Mouse (Mus musculus): ENCODE results near the gene Babam2.
A peak's percentile ranks its signal among the peaks of the same experiment; 100 is the strongest.

The Babam2 gene

DNA sequence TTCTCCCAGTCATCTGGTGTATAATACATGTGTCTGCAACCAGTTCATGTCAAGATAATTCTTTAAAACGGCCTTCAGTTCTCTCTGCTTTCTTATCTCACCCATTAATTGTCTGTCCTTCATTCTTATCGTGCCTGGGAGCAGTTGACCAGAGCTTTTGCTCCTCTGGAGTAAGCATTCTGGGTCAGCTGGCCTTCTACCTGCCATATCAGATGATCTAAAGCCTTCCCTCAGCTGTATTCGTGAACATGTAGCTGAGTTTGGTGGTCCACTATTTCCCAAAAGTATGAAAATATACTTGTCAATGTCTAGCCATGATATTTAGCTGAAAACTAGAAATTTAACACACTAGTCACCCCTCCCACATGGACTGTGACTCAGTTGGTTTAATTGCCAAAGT, 304.3 kb downstream of the Babam2 start:
- no peak for DNase-seq

DNA sequence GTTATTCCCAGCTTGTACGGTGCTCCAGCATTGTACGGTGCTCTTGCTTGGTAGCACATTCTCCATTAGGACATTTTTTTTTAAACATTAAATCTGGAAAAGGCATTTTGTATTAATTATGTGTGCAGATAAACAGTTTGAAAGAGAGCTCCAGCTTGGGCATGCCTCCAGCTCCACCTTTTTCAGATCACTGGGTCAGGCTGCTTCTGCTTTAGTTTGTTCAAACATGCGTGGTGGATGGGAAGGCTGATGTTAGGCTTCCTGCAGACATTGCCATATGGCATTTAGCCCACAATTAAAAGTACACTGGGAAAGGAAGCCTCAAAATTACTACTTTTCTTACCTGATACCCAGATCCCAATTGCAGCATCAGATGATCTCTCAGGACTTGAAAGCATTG, 310.9 kb downstream of the Babam2 start:
- DNase-seq = no peak

DNA sequence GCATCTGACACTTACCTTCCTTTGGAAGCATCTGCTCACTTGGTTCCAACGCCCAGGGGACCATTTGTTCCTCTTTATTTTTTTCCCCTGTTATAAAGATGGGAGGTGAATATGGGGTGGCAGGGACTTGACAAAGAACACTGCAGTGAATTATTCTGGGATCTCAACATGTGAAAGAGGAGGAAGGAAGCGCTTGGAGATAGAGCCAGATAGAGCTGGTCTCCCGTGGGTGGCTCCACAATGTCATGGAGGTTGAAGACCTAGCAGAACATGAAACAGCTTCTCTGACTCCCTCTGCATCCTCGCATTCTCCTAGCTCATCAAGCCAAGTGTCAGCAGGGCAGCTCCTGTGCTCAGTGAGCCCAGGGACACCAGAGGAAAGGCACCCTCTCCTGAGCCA, 312.6 kb downstream of the Babam2 start:
- DNase-seq = no peak

DNA sequence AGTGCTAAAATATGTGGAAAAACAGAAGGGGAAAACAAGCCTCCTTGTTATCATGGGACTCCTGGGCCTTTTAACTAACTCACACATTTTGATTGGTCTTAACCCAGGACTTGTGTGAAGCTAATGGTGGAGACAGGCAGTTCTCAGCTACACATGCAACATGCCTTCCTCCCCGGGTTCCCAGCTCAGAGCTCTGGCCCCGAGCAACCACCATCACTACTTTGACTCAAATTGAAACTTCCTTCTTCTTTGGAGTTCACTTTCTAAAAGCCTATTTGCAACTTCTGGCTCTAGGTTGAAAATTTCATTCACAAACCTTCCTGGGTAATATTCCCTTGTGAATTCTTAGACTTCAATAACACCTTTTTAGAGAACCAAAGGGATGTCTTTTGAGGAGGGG, 315.6 kb downstream of the Babam2 start:
- DNase-seq = no peak

DNA sequence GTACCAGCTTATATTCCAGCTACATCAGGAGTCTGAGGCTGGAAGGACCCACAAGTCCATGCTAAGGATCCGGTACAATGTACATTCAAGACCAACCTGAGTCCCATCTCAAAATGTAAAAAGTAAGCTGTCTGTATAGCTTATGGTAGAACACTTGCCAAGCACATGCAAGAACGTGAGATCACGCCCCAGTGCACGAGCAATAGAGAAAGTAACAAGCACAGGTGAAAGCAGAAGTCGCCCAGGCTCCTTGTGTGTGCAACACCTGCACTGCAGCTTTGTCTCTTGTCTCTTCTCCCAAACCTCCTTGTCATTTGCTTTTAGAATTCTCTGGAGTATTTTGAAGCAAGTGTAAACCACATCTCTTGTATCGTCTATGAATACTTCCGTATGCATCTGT, 317.3 kb downstream of the Babam2 start:
- DNase-seq = no peak

DNA sequence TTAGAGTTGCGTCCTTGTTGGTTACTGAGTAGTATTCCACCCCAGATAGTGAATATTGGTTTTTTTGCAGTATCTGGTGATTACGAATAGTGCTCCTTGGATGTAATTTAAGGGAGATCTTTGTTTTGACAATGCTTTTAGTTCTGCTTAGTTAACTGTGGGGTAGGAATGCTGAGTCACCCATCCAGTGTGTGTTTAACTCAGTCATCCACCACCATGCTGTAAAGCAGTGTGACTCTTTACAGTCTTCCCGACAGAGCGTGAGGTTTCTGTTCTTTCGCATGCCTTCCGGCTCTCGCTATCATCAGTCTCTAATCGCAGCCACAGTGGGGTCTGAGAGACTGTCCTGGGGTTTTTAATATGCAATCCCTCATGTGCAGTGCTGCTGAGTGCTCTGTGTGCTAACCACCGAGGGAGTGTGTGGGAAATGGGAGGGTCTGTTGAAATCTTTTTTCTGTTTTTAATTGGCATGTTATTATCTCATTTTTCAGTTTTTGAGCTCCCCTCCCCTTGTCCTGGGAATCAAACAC, 318.5 kb downstream of the Babam2 start:
- DNase-seq = no peak

DNA sequence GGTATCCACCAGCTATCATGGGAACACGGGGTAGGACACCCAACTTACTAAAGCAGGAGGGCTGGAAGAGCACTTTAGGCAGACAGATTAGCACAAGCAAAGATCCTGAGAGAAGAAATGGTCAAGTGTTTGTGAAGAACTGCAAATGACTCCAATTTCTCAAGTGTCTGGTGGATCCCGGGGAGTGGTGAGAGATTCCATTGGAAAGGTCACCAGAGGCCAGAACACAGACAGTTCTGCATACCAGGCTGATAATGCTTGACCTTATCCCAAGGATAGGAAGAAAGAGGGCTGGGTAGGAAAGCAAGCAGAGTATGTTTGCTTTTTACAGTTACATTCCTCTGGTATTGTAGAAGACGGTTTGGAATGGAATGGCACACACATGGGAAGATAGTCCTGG, 320.2 kb downstream of the Babam2 start:
- DNase-seq = no peak

DNA sequence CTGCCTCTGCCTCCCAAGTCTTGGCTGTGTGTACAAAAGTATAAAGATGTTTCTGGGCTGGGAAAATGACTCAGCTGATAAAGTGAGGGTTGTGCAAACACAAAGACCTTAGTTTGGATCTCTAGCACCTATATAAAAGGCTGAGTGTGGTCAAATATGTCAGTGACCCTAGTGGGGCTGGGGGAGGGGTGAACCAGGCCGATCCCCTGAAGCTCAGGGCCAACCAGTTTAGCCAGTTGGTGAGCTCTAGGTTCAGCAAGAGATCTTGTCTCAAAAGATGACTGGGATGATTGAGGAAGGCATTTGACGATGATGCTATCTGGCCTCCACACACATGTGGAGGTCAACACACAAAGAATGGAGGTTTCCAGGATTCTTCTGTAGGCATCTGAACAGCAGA, 320.8 kb downstream of the Babam2 start:
- no peak for DNase-seq

DNA sequence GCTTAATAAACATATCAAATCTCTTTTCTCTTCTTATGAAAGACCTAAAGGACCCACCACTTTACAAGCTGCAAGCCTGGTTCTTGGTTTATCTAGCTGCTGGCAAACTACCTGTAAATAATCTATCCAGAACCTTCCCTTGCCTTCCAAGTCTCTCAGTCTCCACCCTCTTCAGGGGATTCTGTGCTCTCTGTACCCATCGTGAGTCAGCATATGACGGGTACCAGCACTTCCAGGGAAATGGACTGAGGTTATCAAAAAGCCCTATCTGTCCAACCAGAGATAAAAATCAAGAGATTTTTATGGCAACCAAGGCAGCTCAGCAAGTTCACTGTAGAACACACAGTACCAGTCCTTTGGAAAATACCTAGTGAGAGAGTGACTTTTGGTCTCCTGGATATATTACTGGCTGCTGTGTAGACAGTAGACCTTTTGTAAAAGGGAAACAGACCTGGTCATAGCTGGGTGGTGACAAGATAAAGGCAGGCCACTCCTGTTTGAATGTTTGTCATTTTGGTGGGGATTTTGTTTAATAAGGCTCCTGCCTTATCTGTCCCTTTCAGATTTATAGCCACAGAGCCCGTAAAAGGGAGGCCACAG, 332.4 kb downstream of the Babam2 start:
- DNase-seq = no peak

DNA sequence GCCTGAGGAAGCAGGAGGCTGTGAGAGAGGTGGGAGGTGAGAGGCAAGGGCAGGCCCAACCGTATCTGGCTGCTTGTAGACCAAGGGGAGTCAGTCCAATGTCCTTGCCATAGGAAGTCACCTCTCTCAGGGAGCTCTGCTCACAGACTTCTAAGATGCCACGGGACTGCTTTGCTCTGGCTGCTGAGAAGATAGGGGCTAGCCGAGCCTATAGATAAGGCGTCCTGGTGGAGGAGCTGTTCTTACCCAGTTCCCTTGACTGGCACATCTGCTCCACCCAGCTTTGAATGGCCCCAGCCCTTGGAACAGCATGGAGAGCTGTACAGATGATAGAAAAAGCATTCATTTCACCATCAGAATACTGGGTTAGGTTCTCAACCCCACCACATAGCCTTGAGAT, 335.7 kb downstream of the Babam2 start:
- no peak for DNase-seq

DNA sequence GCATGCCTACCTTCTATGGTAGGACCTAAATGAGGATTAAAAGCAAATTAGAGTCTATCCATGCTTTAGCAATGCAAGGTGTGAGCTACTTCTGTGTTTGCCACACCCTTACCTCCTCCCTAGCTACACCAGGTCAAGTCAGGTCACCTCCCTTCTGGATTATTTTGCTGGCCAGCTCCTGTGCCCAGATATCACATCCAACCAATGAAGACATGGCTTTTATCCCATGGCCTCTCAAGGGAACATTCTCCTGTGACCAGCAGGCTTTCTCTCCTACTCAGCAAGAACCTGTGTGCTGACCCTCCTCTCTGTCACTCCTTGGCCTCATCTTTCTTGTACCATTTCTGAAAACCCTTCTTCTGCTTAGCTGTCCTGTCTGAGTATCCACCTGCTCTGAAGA, 336.1 kb downstream of the Babam2 start:
- no peak for DNase-seq

DNA sequence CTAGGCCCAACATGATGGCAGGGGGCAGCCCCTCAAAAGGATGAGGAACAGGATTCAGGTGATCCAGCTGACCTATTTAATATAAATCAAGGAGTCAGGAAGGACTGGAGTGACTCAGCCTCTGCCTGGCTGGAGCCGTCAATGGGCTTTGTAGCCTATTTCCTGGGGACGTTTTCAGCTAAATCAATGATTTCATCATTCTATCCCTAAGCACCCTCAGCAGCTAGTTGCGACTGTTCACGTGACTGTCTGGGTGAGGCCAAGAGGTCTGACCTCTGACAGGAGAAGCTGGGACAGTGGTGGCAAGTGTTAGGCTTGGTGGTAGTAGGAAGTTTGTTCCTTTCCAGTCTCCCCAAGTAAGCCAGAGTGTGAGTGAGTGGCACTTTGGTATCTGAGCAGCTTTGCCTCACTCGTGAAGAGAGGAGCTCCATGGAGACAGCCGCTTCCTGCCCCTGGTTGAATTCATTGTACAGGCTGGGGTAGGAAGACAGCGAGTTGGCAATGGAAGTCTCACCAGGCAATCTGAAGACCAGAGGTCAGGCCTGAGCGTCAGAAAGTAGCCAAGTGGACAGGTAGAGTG, 337.1 kb downstream of the Babam2 start:
- DNase-seq = no peak

DNA sequence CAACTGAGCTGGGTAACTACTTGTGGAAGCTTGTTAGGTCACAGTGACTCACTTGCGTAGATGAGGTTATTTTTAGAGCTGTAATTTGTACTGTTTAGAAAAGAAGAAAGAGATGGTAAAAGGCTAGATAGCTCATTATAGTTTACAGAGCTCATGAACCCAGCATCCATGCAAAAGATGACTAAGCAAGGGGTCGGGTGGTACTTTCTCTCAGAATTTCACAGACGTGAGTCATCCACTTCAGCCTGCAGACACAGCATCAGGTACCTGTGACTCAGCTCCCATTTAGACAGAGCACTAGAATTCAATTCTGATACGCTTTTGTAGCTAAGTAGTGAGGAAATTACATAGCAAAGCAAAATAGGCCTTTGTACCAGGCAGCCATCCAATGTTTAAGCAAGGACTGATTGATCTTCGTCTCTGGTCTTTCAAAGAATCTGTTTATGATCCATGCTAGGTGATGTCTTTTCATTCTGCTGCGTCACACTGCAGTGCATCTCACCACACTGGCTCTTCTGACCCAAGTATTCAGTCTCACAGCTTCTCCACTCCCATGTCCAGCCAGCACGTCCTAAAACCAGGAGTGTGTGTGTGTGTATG, 338.3 kb downstream of the Babam2 start:
- no peak for DNase-seq

DNA sequence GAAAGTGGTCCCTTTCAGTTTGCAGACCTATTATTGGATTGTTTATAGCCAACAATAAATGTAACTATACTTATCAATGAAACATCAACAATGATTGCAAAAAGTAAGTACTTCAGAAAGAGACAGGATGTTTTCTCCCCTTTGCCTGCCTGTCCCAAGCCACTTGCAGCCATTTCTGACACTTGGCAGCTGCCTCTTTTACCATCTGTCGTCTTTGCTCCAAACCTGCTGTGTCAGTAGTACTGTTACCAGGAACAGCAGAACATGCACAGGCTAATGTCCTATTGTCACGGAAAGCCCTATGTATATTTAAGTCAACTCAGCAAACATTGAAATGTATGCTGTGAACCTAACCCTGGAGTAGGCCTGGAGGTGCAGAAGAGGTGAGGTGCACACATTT, 339.4 kb downstream of the Babam2 start:
- no peak for DNase-seq

DNA sequence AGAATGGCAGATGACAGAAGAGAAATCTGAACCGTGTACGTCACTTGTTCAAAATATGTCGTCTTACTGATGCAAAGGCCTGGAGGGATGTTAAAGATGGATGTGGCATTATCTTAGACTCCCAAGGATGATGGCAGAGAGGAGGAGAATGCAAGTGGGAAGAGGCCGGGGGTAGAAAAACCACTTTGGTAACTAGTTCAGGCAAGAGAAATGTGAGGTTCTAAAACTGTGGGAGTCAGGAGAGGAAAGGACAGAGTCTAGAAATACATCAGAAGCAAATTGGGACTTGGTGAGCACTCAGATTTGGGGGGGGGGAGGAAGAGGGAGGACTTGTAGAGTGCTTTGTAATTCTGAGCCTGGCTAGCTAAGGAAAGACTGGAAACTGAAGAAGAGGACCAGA, 340.1 kb downstream of the Babam2 start:
- DNase-seq = no peak

DNA sequence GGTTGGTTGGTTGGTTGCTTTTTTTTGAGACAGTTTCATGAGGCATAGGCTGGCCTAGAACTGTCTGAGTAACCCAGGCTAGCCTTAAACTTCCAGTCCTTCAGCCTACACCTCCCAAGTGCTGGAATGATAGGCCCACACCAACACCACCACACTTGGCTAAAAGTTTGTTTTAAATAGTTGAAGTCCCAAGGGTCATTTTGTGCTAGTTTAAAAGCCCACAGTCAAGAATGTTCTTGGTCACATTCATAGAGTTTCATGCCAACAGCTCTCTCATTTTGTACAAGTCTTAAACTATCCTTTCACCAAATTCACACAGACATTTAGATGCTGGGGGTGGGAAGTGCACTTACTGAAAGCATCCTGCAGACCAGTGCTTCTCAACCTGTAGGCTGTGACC, 341.5 kb downstream of the Babam2 start:
- DNase-seq = no peak

DNA sequence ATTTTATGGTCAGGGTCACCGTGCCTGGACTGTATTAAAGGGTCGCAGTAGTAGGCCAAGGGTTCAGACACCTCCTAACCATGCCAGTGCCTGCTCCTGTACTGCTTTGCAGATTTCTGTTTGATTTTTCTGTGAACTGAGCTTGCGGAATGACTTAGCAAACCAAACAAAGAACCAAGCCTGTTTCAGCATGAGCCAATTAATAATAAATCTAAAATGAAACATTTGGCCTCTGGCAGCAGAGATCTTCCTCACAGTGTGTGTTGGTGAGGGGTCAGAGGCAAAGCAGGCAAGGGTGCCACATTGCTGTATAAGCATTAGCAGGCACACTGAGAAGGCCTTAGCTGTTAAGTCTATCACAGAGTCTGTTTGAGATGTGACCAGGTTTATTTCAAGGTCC, 342.0 kb downstream of the Babam2 start:
- DNase-seq = no peak

DNA sequence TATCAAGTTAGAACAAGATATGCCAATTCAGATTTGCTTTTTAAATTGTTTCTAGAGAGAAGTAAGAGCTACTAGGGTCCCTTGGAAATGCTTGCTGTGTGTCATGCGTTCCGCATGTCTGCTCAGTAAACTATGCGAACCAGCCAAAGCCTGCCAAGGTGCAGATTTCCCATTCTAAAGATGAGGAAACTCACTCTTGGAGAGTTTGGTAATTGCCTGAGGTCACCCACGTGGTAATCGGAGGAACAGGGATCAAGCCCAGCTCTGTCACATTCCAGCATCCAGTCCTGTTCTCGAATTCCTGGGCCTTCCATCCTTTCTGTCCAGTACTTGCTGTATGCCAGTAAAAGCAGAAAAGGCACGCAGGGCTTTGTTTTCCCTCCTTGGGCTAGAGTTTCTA, 345.7 kb downstream of the Babam2 start:
- DNase-seq = no peak

DNA sequence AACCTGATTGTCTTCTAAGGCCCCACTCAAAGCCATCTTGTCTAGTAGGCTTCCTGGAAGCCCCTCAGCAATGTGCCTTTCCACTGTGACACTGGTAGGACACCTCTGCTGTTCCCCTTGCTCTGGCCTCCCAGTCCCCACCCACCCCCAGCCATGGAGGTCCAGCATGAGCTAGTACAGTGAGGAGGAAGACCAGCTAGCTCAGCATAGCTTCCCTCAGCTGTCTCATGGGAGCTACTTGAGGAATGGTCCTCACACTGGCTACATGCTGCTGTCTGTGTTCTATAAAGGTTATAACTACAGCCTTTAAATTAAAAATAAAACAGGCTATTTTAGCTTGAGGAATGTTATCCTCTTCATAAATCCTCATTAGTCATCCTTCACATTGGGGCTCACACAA, 346.5 kb downstream of the Babam2 start:
- DNase-seq = no peak

DNA sequence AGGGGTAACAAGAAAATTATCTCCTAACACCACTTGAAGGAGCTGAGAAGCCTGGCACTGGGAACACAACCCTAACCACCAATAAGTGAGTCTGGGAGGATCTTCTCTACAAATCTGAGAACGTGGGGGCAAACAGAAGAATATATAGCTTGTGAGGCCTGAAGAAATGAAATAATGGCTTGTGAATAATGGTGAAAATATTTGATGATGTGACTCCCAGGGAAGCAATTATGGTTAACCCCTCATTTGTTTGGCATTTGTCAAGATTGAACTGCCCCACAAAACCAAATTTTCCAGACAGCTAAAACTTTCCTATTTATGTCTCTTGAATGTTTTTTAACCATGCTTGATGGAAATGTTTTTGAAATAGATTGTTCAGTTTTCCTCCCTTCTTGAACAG, 354.4 kb downstream of the Babam2 start:
- no peak for DNase-seq

DNA sequence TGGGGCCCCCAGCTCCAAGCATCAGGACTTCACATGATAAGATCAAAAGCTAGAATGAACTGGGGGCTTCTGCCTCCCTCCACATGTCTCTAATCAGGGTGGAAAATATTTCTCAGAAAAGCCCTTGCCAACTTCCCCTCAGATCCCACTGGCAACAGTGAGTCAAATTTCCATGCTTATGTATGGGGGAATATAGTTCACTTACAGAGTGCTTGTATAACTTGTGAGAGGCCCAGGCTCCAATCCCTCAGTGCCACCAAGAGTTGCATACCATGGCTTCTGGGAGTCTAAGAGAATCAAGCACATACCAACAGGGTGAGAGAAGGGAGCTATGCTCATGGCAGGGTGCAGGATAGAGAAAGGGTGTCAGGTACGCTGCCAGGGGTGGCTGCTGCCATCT, 355.0 kb downstream of the Babam2 start:
- DNase-seq = no peak

DNA sequence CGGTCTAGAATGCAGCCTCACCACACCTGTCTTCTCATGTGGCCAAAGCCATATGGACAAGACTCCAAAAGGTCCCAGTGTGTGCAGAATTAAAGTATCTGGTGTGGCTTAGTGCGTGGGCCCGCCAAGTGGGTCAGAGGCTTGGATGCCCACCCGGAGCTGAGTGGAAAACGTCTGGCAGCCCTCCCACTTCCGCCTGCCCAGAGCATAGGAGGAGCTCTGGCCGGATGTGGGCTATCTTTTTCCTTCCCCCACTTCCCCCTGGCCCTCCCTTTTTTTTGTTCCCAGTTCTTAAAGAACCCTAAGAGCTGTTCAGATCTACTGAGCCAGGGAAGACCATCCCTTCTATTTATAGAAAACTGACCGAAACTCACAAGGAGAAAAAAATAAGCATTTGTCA, 356.0 kb downstream of the Babam2 start:
- DNase-seq = peak; percentile 13

DNA sequence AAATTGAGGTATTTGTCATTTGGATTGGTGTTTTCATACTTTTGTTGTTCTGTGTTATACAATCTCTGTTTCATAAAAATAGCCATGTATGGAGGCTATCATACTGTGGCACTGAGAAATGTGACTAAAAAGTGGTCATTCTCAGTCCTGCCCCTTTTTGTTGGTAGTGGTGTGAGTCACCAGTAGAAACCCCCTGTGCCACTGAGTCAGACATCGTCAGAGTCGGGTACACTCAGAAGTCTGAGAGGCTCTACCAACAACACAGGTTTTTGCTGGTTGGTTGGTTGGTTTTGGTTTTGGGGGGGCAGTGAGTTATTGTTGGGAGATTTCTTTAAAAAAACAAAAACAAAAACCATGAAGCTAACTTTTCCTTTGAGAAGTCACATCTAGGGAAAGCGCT, 358.2 kb downstream of the Babam2 start:
- DNase-seq = peak; percentile 1

DNA sequence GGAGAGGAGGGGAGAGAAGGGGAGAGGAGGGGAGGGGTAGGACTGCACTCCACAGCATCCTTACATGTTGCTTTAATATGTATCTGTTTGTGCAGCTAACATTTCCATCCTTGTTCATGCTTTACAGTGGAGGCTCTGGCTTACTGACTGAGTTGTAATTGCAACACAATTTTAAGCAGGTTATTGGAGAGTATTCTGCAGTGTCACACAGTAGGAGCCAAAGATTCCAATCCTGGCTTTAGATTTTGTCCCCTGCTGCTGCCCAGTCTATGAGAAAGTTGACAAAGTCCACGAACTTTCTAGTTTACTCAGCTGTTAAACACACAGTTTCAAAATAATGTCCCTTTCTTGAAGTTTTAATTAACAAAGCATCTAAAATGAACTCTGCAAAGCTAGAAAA, 358.6 kb downstream of the Babam2 start:
- peak; percentile 7 for DNase-seq
